Mouse (Mus musculus): Measurements from ENCODE around the gene Polr1c. TPM values are rescaled to one million over a fixed set of nuclear protein-coding genes. Genes with fewer than 3 reads are reported as not detected.

The Polr1c gene
- total and polyA plus RNA-seq, 3 experiments: 195 to 197 TPM; not detected in 1

GRCm38 (mm10) chr17:46275506-46275905 is 27.7 kb upstream of the Polr1c start:
- H3K9ac ChIP-seq (ENCODE audit: control insufficient read depth, low read depth, low read length, poor library complexity, severe bottlenecking): no peak overlapping the region
- H3K79me2 ChIP-seq (ENCODE audit: control insufficient read depth, insufficient read depth, low read length, poor library complexity): peaks cover 4% of the 10 kb centered on the region; the same call in 1 of the 2 replicates
- H3K27me3 ChIP-seq (ENCODE audit: control insufficient read depth in 1 of 2, insufficient read depth in 2 of 2, low read length in 2 of 2): no peaks in the 10 kb centered on the region
- H3K4me3 ChIP-seq (ENCODE audit: control insufficient read depth in 1 of 2, insufficient read depth in 1 of 2, low read depth in 2 of 2, low read length in 2 of 2): no peak overlapping the region
- no peaks in the 10 kb centered on the region for H3K9me3 ChIP-seq (replicated peaks; ENCODE audit: insufficient read depth, low read length)
- DNase-seq (ENCODE audit: low read depth, low spot score): no peak
- no peaks in the 10 kb centered on the region for H3K4me1 ChIP-seq (ENCODE audit: control insufficient read depth in 1 of 2, insufficient read depth in 2 of 2, low read length in 2 of 2)
- TF ChIP-seq NELFE (IDR thresholded peaks at IDR 0.05; ENCODE audit: low read depth, low read length) (no peak), EP300 (IDR thresholded peaks at IDR 0.05; ENCODE audit: low read depth in 1 of 2, low read length in 2 of 2) (no peak), MAZ (IDR thresholded peaks at IDR 0.05; ENCODE audit: low read depth, low read length) (no peak), BHLHE40 (IDR thresholded peaks at IDR 0.05; ENCODE audit: borderline replicate concordance, low read depth, low read length) (no peak), GATA1 (IDR thresholded peaks at IDR 0.05; ENCODE audit: low read depth, low read length) (no peak), ZNF384 (IDR thresholded peaks at IDR 0.05; ENCODE audit: low read depth, low read length) (no peak), POLR2AphosphoS2 (IDR thresholded peaks at IDR 0.05; ENCODE audit: low read length) (no peak), USF1 (IDR thresholded peaks at IDR 0.05; ENCODE audit: low read depth, low read length) (no peak), ZKSCAN1 (IDR thresholded peaks at IDR 0.05; ENCODE audit: low read depth, low read length) (no peak), MAFK (IDR thresholded peaks at IDR 0.05; ENCODE audit: borderline replicate concordance, low read depth, low read length) (no peak), RAD21 (IDR thresholded peaks at IDR 0.05; ENCODE audit: low read depth, low read length) (no peak), ETS1 (IDR thresholded peaks at IDR 0.05; ENCODE audit: low read depth, low read length) (no peak), ZC3H11A (IDR thresholded peaks at IDR 0.05; ENCODE audit: low read depth, low read length) (no peak), MYC (IDR thresholded peaks at IDR 0.05; ENCODE audit: low read depth, low read length) (no peak), TAL1 (IDR thresholded peaks at IDR 0.05; ENCODE audit: low read length) (no peak), CTCF (IDR thresholded peaks at IDR 0.05 in 2 of 3, conservative IDR thresholded peaks at IDR 0.05 in 1 of 3; ENCODE audit: control insufficient read depth in 1 of 3, insufficient read depth in 1 of 3, low read depth in 2 of 3, low read length in 3 of 3, poor library complexity in 1 of 3, severe bottlenecking in 1 of 3) (no peak)
- H3K36me3 ChIP-seq (ENCODE audit: control insufficient read depth in 1 of 2, insufficient read depth in 2 of 2, low read length in 2 of 2): peaks cover 0 to 2% of the 10 kb centered on the region in 2 experiments; a peak in 2 of 4 replicates
- H3K27ac ChIP-seq (ENCODE audit: control insufficient read depth, low read depth, low read length): no peak overlapping the region

- no peak overlapping the region for H3K4me3 ChIP-seq (ENCODE audit: control insufficient read depth in 1 of 2, insufficient read depth in 1 of 2, low read depth in 2 of 2, low read length in 2 of 2)
- 0 out of 2 replicates have a peak, but pooled peaks cover 2% of the 10 kb centered on the region for H3K79me2 ChIP-seq (ENCODE audit: control insufficient read depth, insufficient read depth, low read length, poor library complexity)
- TF ChIP-seq USF2 (IDR thresholded peaks at IDR 0.05; ENCODE audit: borderline replicate concordance in 1 of 2, insufficient read depth in 1 of 2, low read depth in 1 of 2, low read length in 2 of 2) (no peak), RCOR1 (IDR thresholded peaks at IDR 0.05; ENCODE audit: low read depth, low read length) (no peak), USF1 (IDR thresholded peaks at IDR 0.05; ENCODE audit: low read depth, low read length) (no peak), ZC3H11A (IDR thresholded peaks at IDR 0.05; ENCODE audit: low read depth, low read length) (no peak), ZMIZ1 (IDR thresholded peaks at IDR 0.05; ENCODE audit: low read depth, low read length) (no peak), UBTF (IDR thresholded peaks at IDR 0.05; ENCODE audit: borderline replicate concordance, insufficient read depth, low read depth, low read length) (no peak), SIN3A (IDR thresholded peaks at IDR 0.05; ENCODE audit: low read length) (no peak), POLR2AphosphoS2 (IDR thresholded peaks at IDR 0.05; ENCODE audit: low read length) (no peak), CHD1 (IDR thresholded peaks at IDR 0.05; ENCODE audit: low read depth, low read length) (no peak), GABPA (IDR thresholded peaks at IDR 0.05; ENCODE audit: low read depth, low read length) (no peak), HCFC1 (IDR thresholded peaks at IDR 0.05; ENCODE audit: low read depth, low read length) (no peak), SMC3 (IDR thresholded peaks at IDR 0.05; ENCODE audit: low read depth, low read length) (no peak), NRF1 (IDR thresholded peaks at IDR 0.05; ENCODE audit: insufficient read depth, low read depth, low read length, poor library complexity, severe bottlenecking) (no peak), MAZ (IDR thresholded peaks at IDR 0.05; ENCODE audit: low read depth, low read length) (no peak), ETS1 (IDR thresholded peaks at IDR 0.05; ENCODE audit: low read depth, low read length) (no peak), BHLHE40 (IDR thresholded peaks at IDR 0.05; ENCODE audit: borderline replicate concordance, low read depth, low read length) (no peak), ZNF384 (IDR thresholded peaks at IDR 0.05; ENCODE audit: low read depth, low read length) (no peak), EP300 (IDR thresholded peaks at IDR 0.05; ENCODE audit: low read depth in 1 of 2, low read length in 2 of 2) (no peak)
- DNase-seq (ENCODE audit: low read depth, low spot score): no peak
- peaks cover 0 to 2% of the 10 kb centered on the region in 2 experiments; a peak in 2 of 4 replicates for H3K36me3 ChIP-seq (ENCODE audit: control insufficient read depth in 1 of 2, insufficient read depth in 2 of 2, low read length in 2 of 2)
- H3K9me3 ChIP-seq (replicated peaks; ENCODE audit: insufficient read depth, low read length): no peaks in the 10 kb centered on the region
- H3K9ac ChIP-seq (ENCODE audit: control insufficient read depth, low read depth, low read length, poor library complexity, severe bottlenecking): no peak overlapping the region
- H3K4me1 ChIP-seq (ENCODE audit: control insufficient read depth in 1 of 2, insufficient read depth in 2 of 2, low read length in 2 of 2): no peaks in the 10 kb centered on the region
- no peak overlapping the region for H3K27ac ChIP-seq (ENCODE audit: control insufficient read depth, low read depth, low read length)
- no peaks in the 10 kb centered on the region for H3K27me3 ChIP-seq (ENCODE audit: control insufficient read depth in 1 of 2, insufficient read depth in 2 of 2, low read length in 2 of 2)
Measured at GRCm38 (mm10) chr17:46275034-46275433, 27.2 kb upstream of the Polr1c start.

Data from MEL (cell line).